Mouse (Mus musculus) CH12.LX (cell line): ENCODE measurements around the gene Mmp3.

Source experiments
- CTCF ChIP-seq, 2 experiments: IDR thresholded peaks in 1 of 2; conservative IDR thresholded peaks in 1 of 2; 2 replicates each; pipeline ENCODE4 v1.5.1; 2011 to 2012; ENCODE audit warnings: low read depth in 2 of 2, low read length in 2 of 2, improper control_type of control experiment in 1 of 2, inconsistent platforms in 1 of 2, mild to moderate bottlenecking in 1 of 2, moderate library complexity in 1 of 2
- EP300 ChIP-seq: IDR thresholded peaks from 2 replicates; pipeline ENCODE4 v1.6.1; 2011; ENCODE audit warnings: low read length, improper control_type of control experiment
- IRF4 ChIP-seq: IDR thresholded peaks from 2 replicates; pipeline ENCODE4 v1.6.1; 2014; ENCODE audit warnings: low read depth, mild to moderate bottlenecking, inconsistent platforms, low read length, improper control_type of control experiment
- ZMIZ1 ChIP-seq: IDR thresholded peaks from 2 replicates; pipeline ENCODE4 v1.6.1; 2012; ENCODE audit warnings: low read depth, mild to moderate bottlenecking, inconsistent platforms, low read length, improper control_type of control experiment

DNA sequence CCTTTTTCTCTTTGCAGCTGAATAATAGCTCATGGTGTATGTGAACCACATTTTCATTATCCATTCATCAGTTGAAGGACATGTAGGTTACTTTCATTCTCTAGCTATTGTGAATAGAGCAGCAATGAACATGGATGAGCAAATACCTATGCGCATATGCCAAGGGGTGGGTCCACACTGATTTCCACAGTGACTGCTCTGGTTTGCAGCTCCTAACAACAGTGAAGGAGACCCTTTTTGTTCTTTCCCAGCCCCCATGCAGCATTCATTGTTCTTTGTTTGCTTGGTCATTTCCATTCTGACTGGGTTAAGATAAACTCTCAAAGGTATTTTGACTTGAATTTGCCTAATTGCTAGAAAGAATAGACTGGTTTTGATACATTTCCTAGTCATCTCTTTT, 24.6 kb downstream of the Mmp3 start:
- TF ChIP-seq CTCF (conservative IDR thresholded peaks at IDR 0.05 in 1 of 2, IDR thresholded peaks at IDR 0.05 in 1 of 2; ENCODE audit: low read depth in 2 of 2, low read length in 2 of 2), result no peak
- TF ChIP-seq ZMIZ1, result no peak
- no peak for TF ChIP-seq IRF4
- TF ChIP-seq EP300, result no peak
